Mouse (Mus musculus): ENCODE results near the gene Map4k2. TPM values are rescaled to one million over a fixed set of nuclear protein-coding genes. Genes with fewer than 3 reads are reported as not detected.

Map4k2 gene
- polyA plus RNA-seq, 1 experiment from 2014 or later, result 8.5 TPM

- WGBS, result 95% methylated on average over 5 of the region's 5 CpGs
Measured at GRCm38 (mm10) chr19:6302114-6302513, 38.8 kb upstream of the Map4k2 start.

GRCm38 (mm10) chr19:6302522-6302921 is 38.4 kb upstream of the Map4k2 start:
- Histone ChIP-seq H3K4me2 (replicated peaks; ENCODE audit: low read depth, low read length) (no peak overlapping the region), H3K9ac (ENCODE audit: low read depth, low read length) (no peak overlapping the region), H3K27ac (ENCODE audit: low read depth, low read length) (no peak overlapping the region), H3K36me3 (ENCODE audit: control insufficient read depth, insufficient read depth, low read length) (no peaks in the 10 kb centered on the region), H3K9me3 (ENCODE audit: control insufficient read depth, low read length) (no peaks in the 10 kb centered on the region), H3K4me1 (replicated peaks; ENCODE audit: control insufficient read depth, insufficient read depth, low read length) (no peaks in the 10 kb centered on the region), H3K4me3 (ENCODE audit: low read depth, low read length) (no peak overlapping the region), H3K27me3 (ENCODE audit: control insufficient read depth, insufficient read depth, low read length) (no peaks in the 10 kb centered on the region)
- ATAC-seq (ENCODE audit: low FRiP score) (no peak), DNase-seq (ENCODE audit: low spot score) (no peak)
- 43% methylated on average over 4 of the region's 4 CpGs for WGBS

More at GRCm38 (mm10) chr19:6302114-6302513, 38.8 kb upstream of the Map4k2 start:
- no peaks in the 10 kb centered on the region for H3K36me3 ChIP-seq (ENCODE audit: control insufficient read depth, insufficient read depth, low read length)
- no peaks in the 10 kb centered on the region for H3K4me1 ChIP-seq (replicated peaks; ENCODE audit: control insufficient read depth, insufficient read depth, low read length)
- no peak overlapping the region for H3K9ac ChIP-seq (ENCODE audit: low read depth, low read length)
- no peak overlapping the region for H3K4me3 ChIP-seq (ENCODE audit: low read depth, low read length)
- no peaks in the 10 kb centered on the region for H3K9me3 ChIP-seq (ENCODE audit: control insufficient read depth, low read length)
- no peak for ATAC-seq (ENCODE audit: low FRiP score)
- no peak overlapping the region for H3K27ac ChIP-seq (ENCODE audit: low read depth, low read length)
- no peak for DNase-seq (ENCODE audit: low spot score)
- H3K4me2 ChIP-seq (replicated peaks; ENCODE audit: low read depth, low read length), result no peak overlapping the region
- H3K27me3 ChIP-seq (ENCODE audit: control insufficient read depth, insufficient read depth, low read length), result no peaks in the 10 kb centered on the region

- 70% methylated on average over 6 of the region's 6 CpGs for WGBS
- no peak for ATAC-seq (ENCODE audit: low FRiP score)
- Histone ChIP-seq H3K4me1 (replicated peaks; ENCODE audit: control insufficient read depth, insufficient read depth, low read length) (no peaks in the 10 kb centered on the region), H3K27me3 (ENCODE audit: control insufficient read depth, insufficient read depth, low read length) (no peaks in the 10 kb centered on the region), H3K4me2 (replicated peaks; ENCODE audit: low read depth, low read length) (no peak overlapping the region), H3K9ac (ENCODE audit: low read depth, low read length) (no peak overlapping the region), H3K9me3 (ENCODE audit: control insufficient read depth, low read length) (no peaks in the 10 kb centered on the region), H3K27ac (ENCODE audit: low read depth, low read length) (no peak overlapping the region), H3K36me3 (ENCODE audit: control insufficient read depth, insufficient read depth, low read length) (no peaks in the 10 kb centered on the region), H3K4me3 (ENCODE audit: low read depth, low read length) (no peak overlapping the region)
- DNase-seq (ENCODE audit: low spot score), result no peak
Measured at GRCm38 (mm10) chr19:6303831-6304230, 37.1 kb upstream of the Map4k2 start.

- Histone ChIP-seq H3K4me2 (replicated peaks; ENCODE audit: low read depth, low read length) (no peak overlapping the region), H3K27ac (ENCODE audit: low read depth, low read length) (no peak overlapping the region), H3K36me3 (ENCODE audit: control insufficient read depth, insufficient read depth, low read length) (no peaks in the 10 kb centered on the region), H3K4me3 (ENCODE audit: low read depth, low read length) (no peak overlapping the region), H3K9ac (ENCODE audit: low read depth, low read length) (no peak overlapping the region), H3K27me3 (ENCODE audit: control insufficient read depth, insufficient read depth, low read length) (no peaks in the 10 kb centered on the region), H3K4me1 (replicated peaks; ENCODE audit: control insufficient read depth, insufficient read depth, low read length) (no peaks in the 10 kb centered on the region), H3K9me3 (ENCODE audit: control insufficient read depth, low read length) (no peaks in the 10 kb centered on the region)
- DNase-seq (ENCODE audit: low spot score) (peak; percentile 92), ATAC-seq (ENCODE audit: low FRiP score) (peak; percentile 33; the same call in 1 of the 2 replicates)
- WGBS, result 24% methylated on average over 5 of the region's 5 CpGs
Measured at GRCm38 (mm10) chr19:6304787-6305516, 36.0 kb upstream of the Map4k2 start.

- 57% methylated on average over 8 of the region's 8 CpGs for WGBS
- H3K4me1 ChIP-seq (replicated peaks; ENCODE audit: control insufficient read depth, insufficient read depth, low read length), result no peaks in the 10 kb centered on the region
- H3K9ac ChIP-seq (ENCODE audit: low read depth, low read length), result no peak overlapping the region; the same call in 1 of the 2 replicates
- H3K27me3 ChIP-seq (ENCODE audit: control insufficient read depth, insufficient read depth, low read length), result no peaks in the 10 kb centered on the region
- H3K4me3 ChIP-seq (ENCODE audit: low read depth, low read length), result peak overlapping the region; percentile 58
- DNase-seq (ENCODE audit: low spot score), result no peak
- H3K36me3 ChIP-seq (ENCODE audit: control insufficient read depth, insufficient read depth, low read length), result no peaks in the 10 kb centered on the region
- no peak for ATAC-seq (ENCODE audit: low FRiP score)
- no peaks in the 10 kb centered on the region for H3K9me3 ChIP-seq (ENCODE audit: control insufficient read depth, low read length)
- no peak overlapping the region for H3K27ac ChIP-seq (ENCODE audit: low read depth, low read length)
- peak overlapping the region; percentile 65 for H3K4me2 ChIP-seq (replicated peaks; ENCODE audit: low read depth, low read length)
Measured at GRCm38 (mm10) chr19:6305517-6306115, 35.3 kb upstream of the Map4k2 start.

- no peak within 1 kb of the TSS for H3K27ac ChIP-seq (ENCODE audit: low read depth, low read length)
Measured at GRCm38 (mm10) chr19:6306137-6306551, 34.8 kb upstream of the Map4k2 start, which contains the start of gene Cdc42bpg. Cdc42bpg (plus strand) TSS chr19:6306456.

GRCm38 (mm10) chr19:6306586-6306985 is 34.3 kb upstream of the Map4k2 start:
- H3K4me1 ChIP-seq (replicated peaks; ENCODE audit: control insufficient read depth, insufficient read depth, low read length), result no peaks in the 10 kb centered on the region
- H3K9me3 ChIP-seq (ENCODE audit: control insufficient read depth, low read length), result no peaks in the 10 kb centered on the region
- H3K27ac ChIP-seq (ENCODE audit: low read depth, low read length), result no peak overlapping the region
- WGBS, result under 1% methylated on average over 32 of the region's 34 CpGs
- H3K36me3 ChIP-seq (ENCODE audit: control insufficient read depth, insufficient read depth, low read length), result no peaks in the 10 kb centered on the region
- DNase-seq (ENCODE audit: low spot score) (peak; percentile 89), ATAC-seq (ENCODE audit: low FRiP score) (peak; percentile 70)
- peak overlapping the region; percentile 65 for H3K4me2 ChIP-seq (replicated peaks; ENCODE audit: low read depth, low read length)
- H3K27me3 ChIP-seq (ENCODE audit: control insufficient read depth, insufficient read depth, low read length), result no peaks in the 10 kb centered on the region
- peak overlapping the region; percentile 35 for H3K9ac ChIP-seq (ENCODE audit: low read depth, low read length)
- H3K4me3 ChIP-seq (ENCODE audit: low read depth, low read length), result peak overlapping the region; percentile 58

More at GRCm38 (mm10) chr19:6306137-6306551, 34.8 kb upstream of the Map4k2 start, which contains the start of gene Cdc42bpg:
- Histone ChIP-seq H3K36me3 (ENCODE audit: control insufficient read depth, insufficient read depth, low read length) (no peaks in the 10 kb centered on the region), H3K4me2 (replicated peaks; ENCODE audit: low read depth, low read length) (peak within 1 kb of the TSS; percentile 65), H3K27me3 (ENCODE audit: control insufficient read depth, insufficient read depth, low read length) (no peaks in the 10 kb centered on the region), H3K4me3 (ENCODE audit: low read depth, low read length) (peak within 1 kb of the TSS; percentile 58), H3K4me1 (replicated peaks; ENCODE audit: control insufficient read depth, insufficient read depth, low read length) (no peaks in the 10 kb centered on the region), H3K9ac (ENCODE audit: low read depth, low read length) (peak within 1 kb of the TSS; percentile 35), H3K9me3 (ENCODE audit: control insufficient read depth, low read length) (no peaks in the 10 kb centered on the region)
- DNase-seq (ENCODE audit: low spot score) (peak; percentile 83), ATAC-seq (ENCODE audit: low FRiP score) (peak; percentile 79)
- under 1% methylated on average over 25 of the region's 38 CpGs for WGBS

- DNase-seq (ENCODE audit: low spot score) (no peak), ATAC-seq (ENCODE audit: low FRiP score) (no peak)
- no peaks in the 10 kb centered on the region for H3K9me3 ChIP-seq (ENCODE audit: control insufficient read depth, low read length)
- 87% methylated on average over 9 of the region's 9 CpGs for WGBS
- H3K27ac ChIP-seq (ENCODE audit: low read depth, low read length), result no peak overlapping the region
- no peaks in the 10 kb centered on the region for H3K4me1 ChIP-seq (replicated peaks; ENCODE audit: control insufficient read depth, insufficient read depth, low read length)
- no peaks in the 10 kb centered on the region for H3K27me3 ChIP-seq (ENCODE audit: control insufficient read depth, insufficient read depth, low read length)
- H3K4me3 ChIP-seq (ENCODE audit: low read depth, low read length), result no peak overlapping the region
- no peak overlapping the region for H3K9ac ChIP-seq (ENCODE audit: low read depth, low read length)
- no peaks in the 10 kb centered on the region for H3K36me3 ChIP-seq (ENCODE audit: control insufficient read depth, insufficient read depth, low read length)
- no peak overlapping the region for H3K4me2 ChIP-seq (replicated peaks; ENCODE audit: low read depth, low read length)
Measured at GRCm38 (mm10) chr19:6307733-6308531, 33.0 kb upstream of the Map4k2 start.
